Mouse (Mus musculus) CD4-positive naive resting alpha-beta T cell, adult 76 days (primary cell): Measurements from ENCODE around the gene Glb1l2. TPM values are rescaled to one million over a fixed set of nuclear protein-coding genes. Genes with fewer than 3 reads are reported as not detected.

Experiments used
- total RNA-seq: library from RNA; stranded (reverse); gene quantifications from one replicate; pipeline ENCODE4 v1.2.4, GENCODE M21; 2023

Gene Glb1l2
- total RNA-seq: not detected

GRCm38 (mm10) chr9:26805935-26806666, at the start of gene Glb1l2:
Glb1l2 (minus strand) TSS chr9:26806468.

DNA sequence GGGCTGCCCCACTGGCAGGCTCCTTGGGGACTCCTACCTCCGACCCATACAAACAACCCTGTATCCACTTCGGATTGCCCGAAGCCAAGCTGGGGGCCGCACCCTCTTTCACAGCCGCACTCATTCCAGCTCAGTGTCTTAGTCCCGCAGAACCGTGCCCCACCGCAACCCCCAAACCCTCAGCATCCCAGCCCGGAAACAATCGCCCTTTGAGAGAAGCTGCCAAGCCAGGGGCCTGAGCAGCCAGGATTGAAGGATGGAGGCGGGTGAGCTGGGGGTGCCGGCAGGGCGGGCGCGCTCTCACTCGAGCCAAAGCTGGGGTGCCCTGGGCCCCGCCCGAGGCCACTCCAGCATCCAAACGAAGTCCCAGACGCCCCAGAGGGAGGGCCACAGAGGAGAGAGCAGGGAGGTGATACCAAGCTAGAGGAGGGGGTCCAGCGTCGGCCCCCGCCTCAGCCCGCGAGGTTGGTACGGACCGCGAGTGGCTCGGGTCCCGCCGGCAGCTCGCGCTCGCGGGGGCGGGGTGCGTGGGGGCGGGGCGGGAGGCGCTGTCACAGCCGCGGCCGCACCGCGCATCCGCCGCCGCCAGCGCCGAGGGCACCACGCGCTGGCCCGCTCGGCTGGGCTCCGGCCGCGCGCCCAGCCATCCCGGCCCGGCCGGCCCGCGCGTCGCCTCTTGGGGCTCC, 72.9 kb downstream of the Glb1l2 start, which contains the start of gene B3gat1:
Gene B3gat1, plus strand, starts transcription at position 523 of the 686 bp plus-strand sequence.

Other genes with a start within 250 kb of the Glb1l2 start
- not detected for gene B3gat1, start 72.7 kb downstream of the Glb1l2 start, total RNA-seq
- gene Glb1l3, start 54.4 kb upstream of the Glb1l2 start, total RNA-seq: not detected
- gene Gm1110, start 116.6 kb upstream of the Glb1l2 start, total RNA-seq: not detected
- 22.3 TPM for gene Acad8, start 193.1 kb upstream of the Glb1l2 start, total RNA-seq
- 22.6 TPM for gene Thyn1, start 193.2 kb upstream of the Glb1l2 start, total RNA-seq
- gene Vps26b, start 223.6 kb upstream of the Glb1l2 start, total RNA-seq: 34.6 TPM
- 56.8 TPM for gene Ncapd3, start 223.7 kb upstream of the Glb1l2 start, total RNA-seq